Mouse (Mus musculus) embryonic facial prominence, embryonic 10.5 days (tissue): ENCODE data around the gene Rgs16. TPM values are rescaled to one million over a fixed set of nuclear protein-coding genes. Genes with fewer than 3 reads are reported as not detected.
"Not testable (repeated sequence)": the region's sequence is repeated elsewhere in the genome, so short reads cannot be mapped to it uniquely, and the experiment has no call there.

Source experiments
- DNase-seq: peaks from one replicate; pipeline ENCODE4 v3.0.0-alpha.2; 2017; ENCODE audit warnings: low spot score
- H3K27ac ChIP-seq: fragments of 300-500 bp; sonication (generic); replicated peaks from 2 replicates; pipeline ENCODE4 v1.5.1; 2016; ENCODE audit warnings: mild to moderate bottlenecking
- H3K27me3 ChIP-seq: fragments of 300-500 bp; sonication (generic); replicated peaks from 2 replicates; pipeline ENCODE4 v1.6.1; 2016; ENCODE audit warnings: low read depth, mild to moderate bottlenecking; ENCODE audit not compliant: poor library complexity, severe bottlenecking
- H3K36me3 ChIP-seq: fragments of 300-500 bp; sonication (generic); replicated peaks from 2 replicates; pipeline ENCODE4 v1.6.1; 2016; ENCODE audit warnings: mild to moderate bottlenecking, moderate library complexity
- H3K4me1 ChIP-seq: fragments of 300-500 bp; sonication (generic); 2 replicates; pipeline ENCODE4 v1.6.1; 2016
- H3K4me3 ChIP-seq: fragments of 300-500 bp; sonication (generic); 2 replicates; pipeline ENCODE4 v1.5.1; 2016; ENCODE audit warnings: mild to moderate bottlenecking, moderate library complexity
- H3K9me3 ChIP-seq: fragments of 300-500 bp; sonication (generic); 2 replicates; pipeline ENCODE4 v1.6.1; 2016; ENCODE audit warnings: mild to moderate bottlenecking
- WGBS: fragments of 180-500 bp; shearing (Covaris S2); methylation state at CpG from one replicate; pipeline ENCODE4 v1.1.7; 2016; 5-methylcytosine and 5-hydroxymethylcytosine counted together
- polyA plus RNA-seq: library from polyadenylated mRNA; unstranded; fragments of >200 nt; fragmentation: Nextera tagmentation; extraction: Ambion mirVana; gene quantifications from 2 replicates; pipeline ENCODE4 v1.2.1, GENCODE M21; 2016

Gene Rgs16
- polyA plus RNA-seq, 1 experiment from 2014 or later: 9.5 TPM

- Histone ChIP-seq H3K4me3 (no peak overlapping the region), H3K27ac (no peak overlapping the region), H3K9me3 (no peaks in the 10 kb centered on the region), H3K27me3 (no peaks in the 10 kb centered on the region), H3K36me3 (no peaks in the 10 kb centered on the region), H3K4me1 (0 out of 2 replicates have a peak, but pooled peaks cover 5% of the 10 kb centered on the region)
- 88% methylated on average over 5 of the region's 5 CpGs for WGBS
- no peak for DNase-seq
These were observed 28.3 kb downstream of the Rgs16 start for GRCm38 (mm10) chr1:153768465-153768864.

- not testable (repeated sequence) for H3K36me3 ChIP-seq, H3K4me3 ChIP-seq, DNase-seq, H3K9me3 ChIP-seq, H3K4me1 ChIP-seq, H3K27me3 ChIP-seq, H3K27ac ChIP-seq
- 63% methylated on average over 6 of the region's 6 CpGs for WGBS
These were observed 29.4 kb downstream of the Rgs16 start for GRCm38 (mm10) chr1:153769571-153769970.

- Histone ChIP-seq H3K4me1 (0 out of 2 replicates have a peak, but pooled peaks cover 5% of the 10 kb centered on the region), H3K27ac (no peak overlapping the region), H3K4me3 (no peak overlapping the region), H3K36me3 (no peaks in the 10 kb centered on the region), H3K27me3 (no peaks in the 10 kb centered on the region), H3K9me3 (no peaks in the 10 kb centered on the region)
- DNase-seq: no peak
- WGBS: 84% methylated on average over 10 of the region's 10 CpGs
These were observed 30.0 kb downstream of the Rgs16 start for GRCm38 (mm10) chr1:153769998-153770775.

- Histone ChIP-seq H3K9me3 (no peaks in the 10 kb centered on the region), H3K27me3 (no peaks in the 10 kb centered on the region), H3K36me3 (no peaks in the 10 kb centered on the region), H3K4me1 (0 out of 2 replicates have a peak, but pooled peaks cover 5% of the 10 kb centered on the region), H3K27ac (no peak overlapping the region), H3K4me3 (no peak overlapping the region)
- no peak for DNase-seq
- 85% methylated on average over 1 of the region's 1 CpGs for WGBS
These were observed 30.6 kb downstream of the Rgs16 start for GRCm38 (mm10) chr1:153770776-153771167.

- Histone ChIP-seq H3K27ac (no peak overlapping the region), H3K4me3 (no peak overlapping the region), H3K36me3 (no peaks in the 10 kb centered on the region), H3K27me3 (no peaks in the 10 kb centered on the region), H3K4me1 (0 out of 2 replicates have a peak, but pooled peaks cover 5% of the 10 kb centered on the region), H3K9me3 (no peaks in the 10 kb centered on the region)
- no peak for DNase-seq
- 90% methylated on average over 6 of the region's 6 CpGs for WGBS
These were observed 35.0 kb downstream of the Rgs16 start for GRCm38 (mm10) chr1:153775174-153775573.

GRCm38 (mm10) chr1:153776257-153776656 is 36.1 kb downstream of the Rgs16 start:
- Histone ChIP-seq H3K27me3 (no peaks in the 10 kb centered on the region), H3K27ac (no peak overlapping the region), H3K4me3 (no peak overlapping the region), H3K4me1 (no peaks in the 10 kb centered on the region), H3K36me3 (no peaks in the 10 kb centered on the region), H3K9me3 (no peaks in the 10 kb centered on the region)
- WGBS: 91% methylated on average over 7 of the region's 7 CpGs
- DNase-seq: no peak

GRCm38 (mm10) chr1:153778205-153778604 is 38.1 kb downstream of the Rgs16 start:
- 91% methylated on average over 10 of the region's 10 CpGs for WGBS
- H3K9me3 ChIP-seq: no peaks in the 10 kb centered on the region
- H3K4me3 ChIP-seq: no peak overlapping the region
- no peaks in the 10 kb centered on the region for H3K36me3 ChIP-seq
- no peaks in the 10 kb centered on the region for H3K27me3 ChIP-seq
- DNase-seq: no peak
- H3K27ac ChIP-seq: no peak overlapping the region
- H3K4me1 ChIP-seq: no peaks in the 10 kb centered on the region

- WGBS: 52% methylated on average over 1 of the region's 1 CpGs
- no peak for DNase-seq
- H3K9me3 ChIP-seq: no peaks in the 10 kb centered on the region
These were observed 43.2 kb downstream of the Rgs16 start for GRCm38 (mm10) chr1:153783339-153783738.

GRCm38 (mm10) chr1:153785608-153786007 is 45.5 kb downstream of the Rgs16 start:
- WGBS: 73% methylated on average over 4 of the region's 4 CpGs
- Histone ChIP-seq H3K27ac (no peak overlapping the region), H3K4me3 (no peak overlapping the region), H3K27me3 (no peaks in the 10 kb centered on the region), H3K9me3 (no peaks in the 10 kb centered on the region), H3K4me1 (no peaks in the 10 kb centered on the region), H3K36me3 (no peaks in the 10 kb centered on the region)
- no peak for DNase-seq

More at GRCm38 (mm10) chr1:153783339-153783738, 43.2 kb downstream of the Rgs16 start:
- H3K4me3 ChIP-seq: no peak overlapping the region
- H3K4me1 ChIP-seq: no peaks in the 10 kb centered on the region
- H3K27ac ChIP-seq: no peak overlapping the region
- no peaks in the 10 kb centered on the region for H3K27me3 ChIP-seq
- H3K36me3 ChIP-seq: no peaks in the 10 kb centered on the region

- H3K27ac ChIP-seq: no peak overlapping the region
- no peak overlapping the region for H3K4me3 ChIP-seq
- H3K27me3 ChIP-seq: no peaks in the 10 kb centered on the region
- H3K4me1 ChIP-seq: no peaks in the 10 kb centered on the region
- no peaks in the 10 kb centered on the region for H3K36me3 ChIP-seq
- no peaks in the 10 kb centered on the region for H3K9me3 ChIP-seq
- DNase-seq: no peak
- WGBS: 61% methylated on average over 2 of the region's 2 CpGs
These were observed 50.6 kb downstream of the Rgs16 start for GRCm38 (mm10) chr1:153790708-153791107.

GRCm38 (mm10) chr1:153794241-153794640 is 54.1 kb downstream of the Rgs16 start:
- H3K4me3 ChIP-seq: no peak overlapping the region
- H3K9me3 ChIP-seq: no peaks in the 10 kb centered on the region
- no peaks in the 10 kb centered on the region for H3K27me3 ChIP-seq
- no peak for DNase-seq
- H3K36me3 ChIP-seq: no peaks in the 10 kb centered on the region
- WGBS: 83% methylated on average over 3 of the region's 3 CpGs
- no peak overlapping the region for H3K27ac ChIP-seq
- H3K4me1 ChIP-seq: no peaks in the 10 kb centered on the region
